Mouse (Mus musculus) liver, embryonic 14.5 days (tissue): Measurements from ENCODE around the gene Vmn1r67.

Source experiments
- CTCF ChIP-seq: IDR thresholded peaks from 2 replicates; pipeline ENCODE4 v1.5.1; 2016; ENCODE audit warnings: antibody characterized with exemption, low read depth, control low read depth
- EP300 ChIP-seq: IDR thresholded peaks from 2 replicates; pipeline ENCODE4 v1.6.1; 2016; ENCODE audit warnings: antibody characterized with exemption, low read depth

DNA sequence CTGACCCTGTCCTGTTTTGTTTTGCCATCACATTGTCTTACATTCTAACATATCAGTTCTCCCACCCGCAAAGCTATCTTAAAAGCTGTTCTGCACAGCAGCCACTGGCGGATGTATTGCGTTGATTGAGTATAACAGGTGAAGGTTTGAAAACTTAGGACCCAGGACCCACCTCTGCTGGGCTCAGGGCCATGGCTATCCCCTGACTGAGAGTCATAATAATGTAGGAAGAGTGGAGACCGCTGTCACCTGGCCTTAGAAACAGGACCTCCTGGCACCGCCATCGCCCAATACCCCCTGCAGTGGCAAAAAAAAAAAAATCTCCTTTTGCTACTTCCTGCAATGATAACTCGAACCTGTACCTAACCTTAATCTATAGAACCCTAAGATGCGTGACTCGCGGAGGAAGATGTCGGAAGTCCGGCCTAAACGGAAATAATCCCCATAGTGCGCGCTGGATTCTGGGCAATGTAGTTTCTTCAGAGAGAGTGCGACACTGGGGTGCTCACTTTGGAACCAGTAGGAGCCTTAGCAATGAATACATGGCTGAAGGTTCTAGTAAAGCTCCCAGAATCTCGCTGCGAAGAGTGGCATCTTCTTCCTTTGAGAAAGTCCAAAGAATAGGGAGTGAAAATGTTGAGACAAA is 37.6 kb downstream of the Vmn1r67 start:
- TF ChIP-seq EP300 (no peak), CTCF (no peak)
